Mouse (Mus musculus): ENCODE measurements around the gene Psmd9. TPM values are rescaled to one million over a fixed set of nuclear protein-coding genes. Genes with fewer than 3 reads are reported as not detected.

The Psmd9 gene
- polyA plus RNA-seq, 3 experiments from 2014 or later = 36.1 to 40.9 (median 39.8) TPM

DNA sequence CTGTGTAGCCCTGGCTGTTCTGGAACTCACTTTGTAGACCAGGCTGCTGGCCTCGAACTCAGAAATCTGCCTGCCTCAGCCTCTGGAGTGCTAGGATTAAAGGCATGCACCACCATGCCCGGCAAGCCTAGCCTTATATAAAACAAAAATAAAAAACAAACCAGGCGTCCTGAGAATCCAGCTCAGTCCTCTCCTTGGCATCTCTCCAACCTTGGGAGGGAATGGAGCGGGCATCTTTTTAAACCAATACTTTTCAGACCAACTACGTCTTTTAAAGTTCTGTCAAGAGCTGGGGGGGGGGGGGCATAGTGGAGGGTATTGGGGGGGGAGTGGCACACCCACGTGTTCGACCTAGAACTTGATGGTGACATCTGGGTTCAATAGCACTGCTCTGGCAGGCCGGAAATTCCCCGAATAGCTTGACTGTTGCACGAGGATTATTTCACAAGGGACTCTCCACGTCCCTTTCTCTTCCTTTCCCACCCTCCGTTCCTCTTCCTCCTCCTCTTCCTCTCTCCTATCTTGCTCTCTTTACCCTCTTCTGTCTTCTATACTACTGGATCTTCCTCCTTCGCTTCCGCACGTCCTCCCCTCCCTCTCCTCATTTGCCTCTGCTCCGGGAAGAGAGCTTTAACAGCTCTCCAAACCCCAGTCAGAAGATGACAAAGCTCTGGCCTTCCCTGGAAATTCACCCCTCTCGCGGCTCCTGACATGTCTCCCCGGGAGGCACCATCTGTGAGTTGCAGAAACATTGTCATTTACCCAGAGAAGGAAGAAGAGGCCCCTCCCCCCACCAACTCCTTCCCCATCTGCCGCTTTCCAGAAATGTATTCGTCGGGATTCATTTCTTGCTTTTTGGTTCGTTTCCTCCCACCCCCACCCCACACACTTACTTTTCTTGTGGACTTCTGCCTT is 87.9 kb downstream of the Psmd9 start:
- ATAC-seq = no peak

DNA sequence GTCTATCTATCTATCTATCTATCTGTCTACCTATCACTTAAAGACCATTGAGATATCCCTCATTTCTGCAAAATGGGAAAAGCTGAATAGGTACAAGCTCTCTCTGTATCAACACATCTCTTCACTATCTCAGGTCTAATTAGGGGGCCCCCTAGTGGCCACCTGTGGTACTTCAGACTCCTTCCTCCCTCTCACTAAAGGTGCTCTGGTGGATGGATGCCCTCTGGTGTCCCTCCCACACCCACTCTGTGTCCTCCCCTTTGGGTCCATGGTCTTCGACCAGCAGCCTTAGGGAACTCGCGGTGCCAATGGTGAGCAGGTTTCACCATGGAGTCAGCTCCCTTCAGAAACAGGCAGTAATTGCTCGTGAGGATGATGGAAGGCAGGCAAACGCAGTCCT is 89.8 kb downstream of the Psmd9 start:
- no peak for ATAC-seq

DNA sequence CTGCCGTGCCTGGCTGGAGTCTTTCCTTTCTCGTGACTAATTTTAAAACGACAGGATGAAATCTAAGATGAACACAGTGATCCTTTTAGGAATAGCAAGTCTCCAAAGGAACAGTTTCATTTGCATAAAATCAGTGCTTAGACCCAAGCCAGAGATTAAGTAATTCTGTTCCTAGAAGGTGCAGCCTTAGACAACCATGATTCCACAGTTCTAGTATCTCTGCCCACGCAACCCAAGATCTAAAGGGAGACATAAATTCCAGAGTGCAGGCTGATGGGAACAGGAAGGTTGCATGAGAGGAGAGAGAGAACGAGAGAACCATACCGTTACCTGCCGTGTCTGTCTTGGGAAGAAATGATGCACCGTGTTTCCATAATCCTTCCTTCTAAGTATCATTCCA is 91.5 kb downstream of the Psmd9 start:
- ATAC-seq = no peak

DNA sequence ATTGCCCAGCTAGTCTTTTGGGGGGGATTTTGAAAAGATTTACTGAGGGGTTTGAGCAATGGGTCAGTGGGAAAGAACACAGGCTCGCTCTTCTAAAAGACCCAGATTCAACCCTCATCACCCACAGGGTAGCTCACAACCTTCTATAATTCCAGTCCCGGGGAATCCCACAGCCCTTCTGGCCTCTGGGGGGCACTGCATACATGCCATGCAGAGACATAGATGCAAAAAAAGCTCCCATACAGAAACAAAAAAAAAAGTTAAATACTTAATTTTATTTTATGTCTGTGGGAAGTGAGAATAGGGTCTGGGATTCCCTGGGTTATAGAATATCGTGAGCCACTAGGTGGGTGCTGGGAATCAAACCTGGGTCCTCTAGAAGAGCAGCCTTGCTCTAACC is 97.7 kb downstream of the Psmd9 start:
- ATAC-seq = no peak

DNA sequence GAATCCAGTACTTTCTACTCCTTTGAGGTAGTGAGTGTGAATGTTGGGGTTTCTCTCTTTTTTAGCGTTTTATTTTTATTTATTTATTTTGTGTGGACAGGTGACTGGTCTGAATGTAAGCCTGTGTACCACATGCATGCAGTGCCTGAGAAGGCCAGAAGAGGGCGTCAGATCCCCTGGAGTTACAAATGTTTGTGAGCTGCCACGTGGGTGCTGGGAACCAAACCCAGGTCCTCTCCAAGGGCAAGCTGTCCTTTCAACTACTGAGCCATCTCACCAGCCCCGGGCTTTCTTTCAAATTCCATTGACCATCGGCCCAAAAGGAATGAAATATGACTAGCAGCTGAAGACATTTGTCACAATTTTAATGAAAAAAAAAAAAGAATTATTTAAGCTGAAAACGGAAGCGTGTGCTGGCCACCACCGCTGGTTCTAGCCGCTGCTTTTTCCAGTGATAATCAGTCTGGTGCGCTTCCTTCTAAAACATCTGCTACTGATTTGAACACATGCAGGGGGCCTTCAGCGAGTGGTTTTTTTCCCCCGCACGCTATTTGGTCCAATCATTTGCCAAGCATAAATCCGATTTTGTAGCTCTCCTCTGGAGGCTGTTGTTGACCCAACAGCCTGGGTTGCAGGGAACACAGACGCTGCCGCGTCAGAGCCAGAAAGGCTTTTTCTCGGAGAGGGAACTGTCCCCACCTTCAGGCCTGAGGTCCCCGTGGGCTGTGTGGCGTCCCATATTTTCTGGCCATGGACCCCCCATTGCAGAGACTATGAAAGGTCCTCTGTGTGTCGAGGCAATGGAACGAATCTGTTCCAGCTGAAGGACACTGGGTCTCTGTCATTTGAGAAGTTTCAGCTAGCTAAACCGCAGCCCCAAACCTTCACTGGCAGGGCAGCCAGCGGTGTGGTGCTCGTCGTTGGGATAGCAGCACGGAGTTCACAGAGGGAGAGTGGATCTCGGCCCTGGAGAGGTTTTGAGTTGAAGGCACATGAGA is 99.6 kb downstream of the Psmd9 start:
- ATAC-seq = no peak

DNA sequence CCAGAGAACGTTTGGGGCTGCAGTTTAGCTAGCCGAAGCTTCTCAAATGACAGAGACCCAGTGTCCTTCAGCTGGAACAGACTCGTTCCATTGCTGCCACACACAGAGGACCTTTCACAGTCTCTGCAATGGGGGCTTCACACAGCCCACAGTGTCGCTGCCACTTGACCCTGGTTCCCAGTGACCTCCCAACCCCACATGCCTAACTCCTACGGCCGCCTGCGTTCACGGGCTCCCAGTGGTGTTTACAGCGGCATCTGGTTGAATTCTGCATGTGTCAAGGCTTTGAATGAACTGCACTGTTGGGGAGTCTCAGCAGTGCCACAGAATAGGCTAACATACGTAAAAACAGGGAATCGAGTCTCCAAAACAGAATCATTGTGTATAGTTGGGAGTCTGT is 101.7 kb downstream of the Psmd9 start:
- ATAC-seq = no peak

DNA sequence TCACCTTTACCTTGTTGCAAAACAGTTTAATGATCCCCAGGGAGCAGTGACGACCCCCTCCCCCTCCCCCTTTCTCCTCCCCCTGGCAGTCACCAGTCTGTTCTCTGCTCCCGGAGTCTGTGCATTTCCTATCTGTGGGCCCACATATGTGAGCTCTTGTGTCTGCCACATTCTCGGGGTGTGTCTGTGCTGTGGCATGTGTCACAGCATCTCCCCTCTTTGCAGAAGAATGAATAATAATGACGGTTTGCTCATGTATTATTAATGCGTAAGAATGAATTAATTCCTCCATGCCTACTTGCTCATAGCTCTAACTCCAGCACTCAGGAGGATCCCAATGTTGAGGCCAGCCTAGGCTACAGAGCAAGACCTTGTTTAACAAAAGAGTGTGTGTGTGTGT is 103.7 kb downstream of the Psmd9 start:
- no peak for ATAC-seq

DNA sequence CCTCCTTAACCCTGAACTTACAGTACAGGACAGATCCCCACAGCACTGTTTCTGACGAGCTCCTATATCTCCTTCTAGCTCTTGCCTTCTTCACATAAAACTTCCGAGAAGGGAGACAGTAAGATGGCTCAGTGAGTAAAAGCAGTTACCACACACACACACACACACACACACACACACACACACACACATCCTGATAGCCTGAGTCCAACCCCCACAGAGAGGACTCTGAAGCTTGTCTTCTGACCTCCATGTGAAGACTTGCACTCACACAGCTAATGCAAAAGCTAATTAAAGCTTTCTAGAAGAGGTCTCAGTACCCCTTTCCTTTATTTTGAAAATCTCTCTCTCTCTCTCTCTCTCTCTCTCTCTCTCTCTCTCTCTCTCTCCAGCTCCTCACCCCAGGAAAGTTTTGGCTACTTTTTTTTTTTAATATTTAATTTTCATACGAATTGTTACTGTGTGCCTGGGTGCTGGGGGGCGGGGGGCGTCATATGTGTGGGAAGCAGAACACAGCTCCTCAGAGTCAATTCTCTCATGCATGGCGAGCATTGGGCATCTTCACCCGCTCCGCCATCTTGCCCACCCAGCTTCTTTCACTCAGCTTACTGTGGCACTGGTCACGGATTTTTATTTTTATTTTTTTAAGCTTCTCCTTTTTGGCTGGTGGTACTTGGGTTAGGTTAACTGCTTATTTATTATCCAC is 107.6 kb downstream of the Psmd9 start:
- no peak for ATAC-seq

DNA sequence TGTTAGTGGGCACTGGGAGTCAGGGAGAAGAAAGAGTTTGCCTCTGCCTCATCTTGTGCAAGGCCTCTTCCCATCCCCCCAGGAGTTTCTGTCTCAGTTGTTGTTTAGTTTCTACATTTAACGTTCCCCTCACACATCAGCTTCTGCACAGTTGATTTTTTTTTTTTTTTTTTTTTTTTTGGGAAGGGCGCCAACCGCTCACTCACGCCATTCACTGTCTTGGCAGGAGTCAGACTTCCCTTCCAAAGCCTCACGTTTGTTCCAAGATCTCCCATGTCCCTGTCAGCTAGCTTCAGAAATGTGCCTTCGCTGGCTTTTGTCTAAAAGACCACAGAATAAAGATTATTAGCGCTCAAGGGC is 108.1 kb downstream of the Psmd9 start:
- ATAC-seq = no peak

DNA sequence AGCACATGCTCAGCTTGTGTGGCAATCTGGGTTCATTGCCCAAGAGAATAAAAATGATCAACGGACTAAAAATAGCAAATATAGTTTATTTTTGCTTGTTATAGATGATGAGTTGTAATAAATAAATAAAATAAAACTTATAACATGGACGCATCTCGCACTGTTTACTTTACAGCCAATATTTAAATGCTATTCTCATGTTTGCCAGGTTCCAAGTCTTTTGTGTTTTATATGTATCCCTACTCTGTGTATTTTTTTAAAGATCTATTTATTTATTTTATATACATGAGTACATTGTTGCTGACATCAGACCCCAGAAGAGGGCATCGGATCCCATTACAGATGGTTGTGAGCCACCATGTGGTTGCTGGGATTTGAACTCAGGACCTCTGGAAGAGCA is 108.5 kb downstream of the Psmd9 start:
- ATAC-seq = no peak

DNA sequence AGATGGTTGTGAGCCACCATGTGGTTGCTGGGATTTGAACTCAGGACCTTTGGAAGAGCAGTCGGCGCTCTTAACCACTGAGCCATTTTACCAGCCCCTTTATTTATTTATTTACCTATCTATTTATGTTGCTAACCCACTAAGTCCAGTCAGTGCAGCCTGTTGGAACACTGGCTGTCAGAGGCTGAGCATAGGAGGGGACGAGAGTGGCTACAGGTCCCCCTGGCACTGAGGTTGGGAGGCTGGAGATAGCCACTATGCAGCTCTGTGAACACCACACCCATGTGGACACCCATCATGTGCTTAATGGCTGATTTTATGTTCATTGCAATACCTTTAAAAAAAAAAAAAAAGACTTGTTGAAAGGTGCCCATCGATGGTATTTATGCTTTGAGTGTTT is 110.0 kb downstream of the Psmd9 start:
- ATAC-seq = no peak

DNA sequence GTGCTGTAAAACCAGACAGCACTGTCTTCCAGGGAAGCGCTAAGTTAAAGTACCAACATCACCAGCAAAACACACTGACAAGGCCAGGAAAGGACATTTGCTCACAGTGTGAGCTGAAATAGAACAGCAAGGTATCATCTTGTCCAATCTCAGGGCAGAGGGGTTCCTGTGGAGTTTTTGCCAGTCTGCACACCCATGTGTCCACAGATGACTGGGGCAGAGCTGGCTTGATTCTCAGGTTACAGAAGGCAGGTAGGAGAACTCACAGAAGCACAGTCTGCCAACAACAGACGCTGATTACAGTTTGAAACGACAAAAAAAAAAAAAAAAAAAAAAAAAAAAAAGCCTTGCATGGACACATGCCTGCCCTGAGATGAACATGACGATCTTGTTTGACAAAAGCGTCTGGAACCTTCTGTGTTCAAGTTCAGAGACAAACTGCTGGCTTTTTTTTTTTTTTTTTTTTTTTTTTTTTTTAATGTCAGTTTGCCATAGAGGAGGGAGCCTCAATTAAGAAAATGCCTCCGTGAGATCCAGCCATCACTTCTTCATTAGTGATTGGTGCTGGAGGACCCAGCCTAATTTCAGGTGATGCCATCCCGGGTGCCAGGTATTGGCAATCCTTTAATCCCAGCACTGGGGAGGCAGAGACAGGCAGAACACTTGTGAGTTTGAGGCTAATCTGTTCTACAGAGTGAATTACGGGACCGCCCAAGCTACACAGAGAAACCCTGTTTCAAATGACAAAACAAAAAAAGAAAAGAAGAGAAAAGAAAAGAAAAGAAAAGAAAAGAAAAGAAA is 112.3 kb downstream of the Psmd9 start:
- ATAC-seq = no peak

DNA sequence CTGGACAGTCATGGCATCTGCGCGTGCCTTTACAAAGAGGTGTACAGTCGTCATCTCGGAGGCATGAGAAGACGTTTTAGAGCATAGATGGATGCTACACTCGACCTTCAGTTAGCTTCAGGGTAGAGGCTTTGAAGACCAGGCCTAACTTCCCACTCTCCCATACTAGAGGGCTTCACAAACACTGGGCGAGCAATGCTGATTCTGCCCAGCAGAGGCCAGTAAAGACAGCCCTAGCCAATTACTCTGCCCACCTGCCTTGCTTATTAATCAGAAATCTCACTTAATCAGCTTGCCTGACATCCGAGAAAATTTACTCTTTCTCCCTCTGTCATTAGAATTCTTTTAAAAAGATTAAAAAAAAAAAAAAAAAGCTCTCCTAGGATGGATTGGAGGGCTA is 116.0 kb downstream of the Psmd9 start:
- no peak for ATAC-seq

DNA sequence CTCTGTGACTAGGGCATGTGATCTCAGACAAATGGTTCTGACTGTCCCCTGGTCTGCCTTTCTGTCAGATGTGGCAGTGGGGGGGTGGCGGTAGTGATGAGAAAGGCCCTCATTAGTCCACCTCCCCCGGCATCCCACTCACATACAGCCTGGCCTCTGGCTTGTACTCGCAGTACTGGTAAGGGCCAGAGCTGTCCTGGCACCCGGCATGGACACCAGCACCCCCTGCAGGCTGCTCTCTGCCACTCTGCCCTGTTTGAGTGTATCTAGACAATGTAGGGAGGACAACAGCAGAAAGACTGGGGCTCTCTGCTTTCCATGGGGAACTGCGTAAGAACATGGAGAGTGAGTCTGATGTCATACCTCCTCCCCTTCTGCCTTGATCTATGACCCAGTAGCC is 118.9 kb downstream of the Psmd9 start:
- ATAC-seq = no peak

DNA sequence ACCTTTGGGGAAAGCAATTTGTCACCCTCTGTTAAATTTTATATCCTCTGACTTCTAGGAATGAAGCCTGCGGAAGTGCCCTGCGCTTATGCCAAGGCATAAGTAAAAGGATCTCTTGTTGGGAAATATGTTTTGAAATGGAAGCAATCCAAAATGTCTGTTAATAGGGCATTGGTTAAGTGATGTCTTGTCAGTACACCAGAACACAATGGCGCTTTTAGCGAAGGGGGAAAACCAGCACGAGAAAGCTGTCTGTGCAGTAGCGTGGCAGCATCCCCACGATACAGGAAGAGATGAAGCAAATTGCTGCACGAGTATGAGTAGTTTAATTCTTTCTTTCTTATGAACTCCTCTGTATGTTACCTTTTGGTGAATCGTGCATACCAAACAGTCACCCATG is 125.4 kb downstream of the Psmd9 start:
- ATAC-seq = no peak

DNA sequence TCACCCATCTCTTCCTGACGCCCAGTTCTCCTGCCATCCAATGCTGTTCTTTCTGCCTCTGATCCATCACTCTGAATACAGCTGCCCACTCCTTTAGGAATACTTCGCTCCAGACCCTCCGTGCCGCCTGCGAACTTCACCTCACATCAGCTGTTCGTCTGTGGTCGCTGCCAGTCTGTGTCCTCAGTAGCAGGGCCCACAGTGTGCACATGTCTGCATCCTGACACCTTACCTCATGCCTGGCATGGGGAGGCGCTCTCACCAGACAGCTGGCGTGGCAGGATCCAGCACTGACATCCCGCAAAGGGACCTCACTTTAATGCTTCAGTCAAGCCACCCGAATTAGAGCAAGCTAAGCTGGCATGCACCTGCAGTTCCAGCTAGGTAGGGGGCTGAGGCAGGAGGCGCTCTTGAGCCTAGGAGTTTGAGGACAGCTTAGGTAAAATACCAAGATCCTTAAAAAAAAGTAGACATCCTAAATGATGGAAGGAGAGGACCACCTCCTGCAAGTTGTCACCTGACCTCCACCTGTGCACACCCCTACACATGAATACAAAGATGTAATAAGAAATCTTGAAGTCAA is 127.1 kb downstream of the Psmd9 start:
- no peak for ATAC-seq

DNA sequence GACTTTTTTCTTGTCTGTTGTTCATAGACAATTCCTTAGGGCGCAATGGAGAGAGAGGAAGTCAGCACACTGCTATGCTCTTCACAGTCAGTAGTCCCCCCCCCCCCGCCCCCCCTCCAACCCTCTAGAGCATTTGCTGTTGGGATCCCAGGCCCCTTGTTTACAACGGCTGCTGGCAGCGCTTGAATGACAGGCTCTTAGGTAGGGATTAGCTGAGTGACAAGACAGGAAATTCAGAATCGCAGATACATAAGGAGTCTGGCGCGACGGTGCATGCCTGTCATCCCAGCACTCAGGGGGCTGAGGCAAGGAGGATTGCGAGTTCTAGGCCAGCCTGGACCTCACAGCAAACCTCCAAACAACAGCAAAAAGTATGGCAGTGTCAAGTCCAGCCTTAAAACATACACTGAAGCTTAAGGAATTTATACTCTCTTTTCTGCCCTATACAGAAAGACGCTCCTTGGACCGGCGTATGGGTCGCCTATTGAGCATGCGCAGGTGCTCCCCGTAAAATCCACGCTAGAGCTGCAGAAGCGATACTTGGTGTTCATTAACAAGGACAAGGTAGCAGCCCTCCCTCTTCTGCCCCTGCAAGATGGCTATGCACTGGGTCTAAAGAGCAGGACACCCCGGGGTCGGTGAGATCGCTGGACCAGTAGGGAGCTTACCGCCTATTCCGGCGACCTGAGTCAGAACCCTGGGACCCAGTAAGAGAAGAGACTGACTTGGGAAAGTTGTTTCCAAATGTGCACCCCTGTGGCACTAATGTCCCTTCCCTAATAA is 128.0 kb downstream of the Psmd9 start:
- ATAC-seq = no peak

DNA sequence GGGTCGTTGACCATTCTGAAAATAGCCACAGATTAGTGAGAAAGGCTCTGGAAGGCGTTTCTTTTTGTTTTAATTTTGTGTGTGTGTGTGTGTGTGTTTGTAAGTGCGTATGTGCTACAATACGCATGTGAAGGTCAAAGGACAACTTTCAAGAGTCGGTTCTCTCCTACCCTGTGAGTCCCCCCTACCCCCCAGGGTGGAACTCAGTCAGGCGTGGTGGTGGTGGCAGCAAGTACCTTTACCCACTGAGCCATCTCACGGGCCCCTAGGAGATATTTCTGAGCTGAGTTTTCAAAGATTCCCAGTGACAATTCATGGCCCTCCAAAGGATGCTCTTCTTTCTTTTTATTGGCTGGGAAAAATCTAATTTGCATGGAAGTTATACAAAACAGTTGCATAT is 128.6 kb downstream of the Psmd9 start:
- no peak for ATAC-seq

DNA sequence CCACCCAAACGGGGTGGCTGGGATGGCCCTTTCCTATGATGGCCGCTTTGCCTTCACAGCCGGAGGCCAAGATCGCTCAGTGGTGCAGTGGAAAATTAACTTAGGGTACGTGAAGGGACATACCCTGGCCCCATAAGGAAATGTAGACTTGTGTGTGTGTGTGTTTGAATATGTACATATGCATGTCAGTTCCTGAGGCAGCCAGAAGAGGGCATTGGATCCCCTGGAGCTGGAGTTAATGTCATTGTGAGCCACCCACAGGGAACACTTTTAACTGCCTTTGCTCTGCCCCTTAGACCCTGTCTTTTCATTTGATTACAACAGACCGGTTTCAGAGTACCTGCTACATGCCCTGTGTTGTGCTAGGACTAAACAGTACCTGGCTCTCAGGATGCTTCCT is 129.3 kb downstream of the Psmd9 start:
- ATAC-seq = no peak

Data from inflammation-experienced regulatory T-cells, adult 6 months (primary cell).